Mouse (Mus musculus): ENCODE measurements around the gene Ctsw. TPM values are rescaled to one million over a fixed set of nuclear protein-coding genes. Genes with fewer than 3 reads are reported as not detected.

The Ctsw gene
- polyA plus RNA-seq (2014; fragmentation: Nextera tagmentation; extraction: Ambion mirVana): 4.3 and 4.9 TPM in 2 replicates

DNA sequence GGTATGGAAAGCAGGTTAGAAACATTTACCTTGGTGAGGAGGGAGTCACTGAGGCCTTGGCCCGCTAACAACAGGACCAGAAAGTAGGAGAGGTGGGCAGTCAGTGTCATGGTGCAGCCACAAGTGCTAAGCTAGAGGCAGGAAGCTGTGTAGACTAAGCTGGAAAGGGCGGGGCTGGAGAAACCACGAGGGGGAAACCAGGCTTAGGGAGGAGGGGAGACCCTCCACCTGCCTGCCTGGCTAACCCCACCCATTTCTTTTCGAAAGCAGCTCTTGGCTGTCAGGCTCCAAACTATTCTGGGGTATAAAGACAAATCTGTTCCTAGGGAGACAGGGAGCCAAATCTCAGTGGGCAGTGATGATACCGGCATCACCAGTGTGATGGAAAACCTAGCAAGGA is at the start of gene Ctsw:
Ctsw (minus strand) TSS at position 134 of the 400 bp plus-strand sequence.
- ATAC-seq (ENCODE audit: low FRiP score, low TSS enrichment) (no peak), DNase-seq (no peak)
- Histone ChIP-seq H3K4me1 (ENCODE audit: control insufficient read depth, insufficient read depth, low read length) (peaks cover 6% of the 10 kb centered on the region), H3K9ac (replicated peaks; ENCODE audit: low read length) (no peak within 1 kb of the TSS), H3K27ac (replicated peaks; ENCODE audit: low read depth, low read length) (no peak within 1 kb of the TSS), H3K27me3 (ENCODE audit: control insufficient read depth, insufficient read depth, low read length) (no peaks in the 10 kb centered on the region), H3K36me3 (ENCODE audit: control insufficient read depth, insufficient read depth, low read length) (peaks cover 39% of the 10 kb centered on the region), H3K4me3 (replicated peaks; ENCODE audit: low read depth, low read length) (no peak within 1 kb of the TSS), H3K4me2 (ENCODE audit: low read length) (no peak within 1 kb of the TSS), H3K9me3 (ENCODE audit: control insufficient read depth, low read length) (no peaks in the 10 kb centered on the region)
- WGBS: 64% methylated on average over 5 of the region's 5 CpGs

DNA sequence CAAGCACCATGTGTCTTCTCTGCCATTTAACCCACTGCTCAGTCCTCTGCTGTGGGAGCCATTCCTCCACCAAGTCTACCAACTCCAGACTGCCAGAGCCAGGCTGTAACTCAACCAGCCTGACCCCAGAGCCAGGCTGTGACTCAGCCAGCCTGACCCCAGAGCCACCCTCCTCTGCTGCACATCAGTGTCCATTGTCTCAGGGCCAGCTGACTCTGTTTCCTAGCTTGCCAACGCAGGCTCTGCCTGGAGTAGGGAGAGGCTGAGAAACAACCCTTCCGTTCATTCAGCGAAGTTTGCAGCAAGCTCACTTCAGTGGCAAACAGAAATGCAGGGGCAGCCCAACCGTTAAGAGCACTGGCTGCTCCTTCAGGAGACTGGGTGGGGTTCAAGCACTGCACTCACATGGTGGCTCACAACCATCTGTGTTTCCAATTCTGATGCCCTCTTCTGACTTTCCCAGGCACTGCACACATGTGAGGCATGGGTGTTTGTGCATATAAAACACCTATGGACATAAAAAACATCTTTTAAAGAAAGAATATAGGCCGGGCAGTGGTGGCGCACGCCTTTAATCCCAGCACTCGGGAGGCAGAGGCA is 48.7 kb upstream of the Ctsw start:
- no peaks in the 10 kb centered on the region for H3K36me3 ChIP-seq (ENCODE audit: control insufficient read depth, insufficient read depth, low read length)
- 80% methylated on average over 8 of the region's 8 CpGs for WGBS
- H3K9me3 ChIP-seq (ENCODE audit: control insufficient read depth, low read length): no peaks in the 10 kb centered on the region
- H3K27me3 ChIP-seq (ENCODE audit: control insufficient read depth, insufficient read depth, low read length): no peaks in the 10 kb centered on the region
- H3K4me1 ChIP-seq (ENCODE audit: control insufficient read depth, insufficient read depth, low read length): 0 out of 2 replicates have a peak, but pooled peaks cover 2% of the 10 kb centered on the region
- no peak overlapping the region for H3K4me3 ChIP-seq (replicated peaks; ENCODE audit: low read depth, low read length)
- H3K4me2 ChIP-seq (ENCODE audit: low read length): no peak overlapping the region
- no peak for ATAC-seq (ENCODE audit: low FRiP score, low TSS enrichment)
- H3K27ac ChIP-seq (replicated peaks; ENCODE audit: low read depth, low read length): no peak overlapping the region
- DNase-seq: no peak
- no peak overlapping the region for H3K9ac ChIP-seq (replicated peaks; ENCODE audit: low read length)

DNA sequence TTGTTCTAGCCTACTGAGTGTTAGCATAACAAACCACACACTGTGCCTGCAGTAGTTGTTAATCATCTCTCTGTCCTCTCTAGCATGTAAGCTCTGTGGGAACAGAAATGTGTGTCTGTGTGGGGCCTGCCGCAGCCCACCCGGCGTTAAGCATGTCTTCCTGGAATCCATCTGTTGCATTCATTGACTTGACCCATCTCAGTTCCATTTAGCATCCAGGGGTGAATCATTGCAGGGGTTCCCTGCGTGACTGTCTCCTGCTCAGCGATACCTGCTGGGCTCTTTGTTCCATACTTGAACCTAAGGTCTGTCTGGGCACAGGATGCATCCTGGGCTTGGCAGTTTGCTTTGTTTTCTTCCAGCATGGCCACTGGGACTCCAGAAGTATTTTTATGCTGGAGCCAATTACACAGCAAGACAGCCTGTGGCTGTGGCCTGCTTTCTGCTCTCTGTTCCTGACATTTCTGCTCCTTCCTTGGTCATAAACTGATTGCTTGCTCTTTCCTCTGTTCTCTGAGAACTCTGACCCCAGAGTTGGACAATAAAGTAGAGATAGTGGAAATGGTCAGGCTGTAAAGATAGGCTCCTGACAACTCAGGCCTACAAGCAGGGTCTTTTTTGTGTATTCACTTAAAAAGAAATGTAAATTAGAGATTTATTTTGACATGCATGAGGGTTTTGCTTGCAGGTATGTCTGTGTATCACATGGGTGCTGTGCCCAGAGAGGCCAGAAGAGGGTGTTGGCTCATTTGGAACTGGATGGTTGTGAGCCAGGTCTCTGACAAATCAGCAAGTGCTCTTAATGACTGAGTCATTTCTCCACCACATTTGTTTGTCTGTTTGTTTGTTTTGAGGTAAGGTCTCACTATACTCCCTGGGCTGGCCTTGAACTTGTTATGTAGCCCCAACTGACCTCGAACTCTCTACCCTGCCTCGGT is 47.8 kb upstream of the Ctsw start:
- Histone ChIP-seq H3K4me3 (replicated peaks; ENCODE audit: low read depth, low read length) (no peak overlapping the region), H3K27ac (replicated peaks; ENCODE audit: low read depth, low read length) (no peak overlapping the region), H3K27me3 (ENCODE audit: control insufficient read depth, insufficient read depth, low read length) (no peaks in the 10 kb centered on the region), H3K4me2 (ENCODE audit: low read length) (no peak overlapping the region), H3K9me3 (ENCODE audit: control insufficient read depth, low read length) (no peaks in the 10 kb centered on the region), H3K9ac (replicated peaks; ENCODE audit: low read length) (no peak overlapping the region), H3K4me1 (ENCODE audit: control insufficient read depth, insufficient read depth, low read length) (peaks cover 5% of the 10 kb centered on the region), H3K36me3 (ENCODE audit: control insufficient read depth, insufficient read depth, low read length) (no peaks in the 10 kb centered on the region)
- WGBS: 79% methylated on average over 7 of the region's 7 CpGs
- ATAC-seq (ENCODE audit: low FRiP score, low TSS enrichment) (no peak), DNase-seq (no peak)

DNA sequence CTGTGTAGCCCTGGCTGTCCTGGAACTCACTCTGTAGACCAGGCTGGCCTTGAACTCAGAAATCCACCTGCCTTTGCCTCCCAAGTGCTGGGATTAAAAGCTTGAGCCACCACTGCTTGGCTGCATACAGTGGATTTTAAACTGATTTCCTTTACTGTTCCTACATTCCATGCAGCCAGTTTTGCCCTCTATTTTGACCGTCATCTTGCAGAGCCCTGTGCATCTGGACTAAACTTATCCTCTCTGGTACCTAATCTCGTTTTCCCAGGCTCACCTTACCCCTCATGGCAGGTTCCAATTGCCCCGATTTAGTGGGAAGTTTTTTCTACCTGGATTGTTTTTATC is 44.7 kb upstream of the Ctsw start:
- DNase-seq (no peak), ATAC-seq (ENCODE audit: low FRiP score, low TSS enrichment) (no peak)
- no peak overlapping the region for H3K4me2 ChIP-seq (ENCODE audit: low read length)
- H3K27me3 ChIP-seq (ENCODE audit: control insufficient read depth, insufficient read depth, low read length): no peaks in the 10 kb centered on the region
- 91% methylated on average over 3 of the region's 3 CpGs for WGBS
- peaks cover 16% of the 10 kb centered on the region for H3K4me1 ChIP-seq (ENCODE audit: control insufficient read depth, insufficient read depth, low read length)
- H3K9me3 ChIP-seq (ENCODE audit: control insufficient read depth, low read length): no peaks in the 10 kb centered on the region
- H3K4me3 ChIP-seq (replicated peaks; ENCODE audit: low read depth, low read length): no peak overlapping the region
- no peaks in the 10 kb centered on the region for H3K36me3 ChIP-seq (ENCODE audit: control insufficient read depth, insufficient read depth, low read length)
- H3K27ac ChIP-seq (replicated peaks; ENCODE audit: low read depth, low read length): no peak overlapping the region
- H3K9ac ChIP-seq (replicated peaks; ENCODE audit: low read length): no peak overlapping the region

DNA sequence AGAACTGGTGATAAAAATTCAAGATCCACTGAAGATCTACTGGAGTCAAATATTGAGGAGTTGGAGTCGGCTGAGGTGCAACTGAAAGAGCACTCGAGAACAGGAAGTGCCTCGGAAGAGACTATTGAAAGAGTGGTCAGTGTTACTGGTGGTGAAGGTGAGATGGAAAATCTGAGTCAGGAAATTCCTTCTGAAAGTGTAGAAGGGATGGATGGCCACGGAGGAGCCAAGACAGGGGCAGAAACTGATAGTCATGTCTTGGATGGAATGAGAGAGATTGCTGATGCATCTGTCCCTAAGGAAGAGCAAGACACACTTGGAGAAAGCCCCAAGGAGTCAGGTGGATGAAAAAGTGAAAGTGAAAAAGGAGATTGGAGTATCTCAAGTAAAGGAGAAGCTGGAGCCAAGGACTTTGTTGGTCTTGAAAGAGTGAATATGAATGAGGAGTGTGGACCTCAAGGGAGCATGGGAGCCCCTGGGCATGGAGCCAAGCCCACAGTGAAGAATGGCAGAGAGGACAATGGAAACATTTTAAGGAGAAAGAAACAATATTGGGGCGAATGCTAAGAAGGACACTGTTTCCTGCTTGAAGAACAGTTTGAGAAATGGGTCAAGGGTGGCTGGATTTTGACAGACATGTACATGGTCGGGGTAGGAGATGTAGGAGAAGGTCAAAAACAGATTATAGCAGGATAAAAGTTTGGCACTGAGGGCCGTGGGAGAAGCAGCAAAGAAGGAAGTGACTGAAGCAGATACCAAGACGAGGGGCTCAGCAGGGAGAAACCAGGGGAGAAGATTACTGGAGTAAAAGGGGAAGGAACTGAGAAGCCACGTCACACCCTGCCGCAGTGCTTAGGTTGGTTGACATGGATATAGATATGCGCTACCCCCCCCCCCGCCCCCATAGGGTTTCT is 44.0 kb upstream of the Ctsw start:
- Histone ChIP-seq H3K9me3 (ENCODE audit: control insufficient read depth, low read length) (no peaks in the 10 kb centered on the region), H3K27me3 (ENCODE audit: control insufficient read depth, insufficient read depth, low read length) (no peaks in the 10 kb centered on the region), H3K9ac (replicated peaks; ENCODE audit: low read length) (no peak overlapping the region), H3K36me3 (ENCODE audit: control insufficient read depth, insufficient read depth, low read length) (no peaks in the 10 kb centered on the region), H3K4me1 (ENCODE audit: control insufficient read depth, insufficient read depth, low read length) (peaks cover 16% of the 10 kb centered on the region), H3K4me3 (replicated peaks; ENCODE audit: low read depth, low read length) (no peak overlapping the region), H3K4me2 (ENCODE audit: low read length) (no peak overlapping the region), H3K27ac (replicated peaks; ENCODE audit: low read depth, low read length) (no peak overlapping the region)
- WGBS: 85% methylated on average over 12 of the region's 12 CpGs
- DNase-seq: no peak
- ATAC-seq (ENCODE audit: low FRiP score, low TSS enrichment): no peak

DNA sequence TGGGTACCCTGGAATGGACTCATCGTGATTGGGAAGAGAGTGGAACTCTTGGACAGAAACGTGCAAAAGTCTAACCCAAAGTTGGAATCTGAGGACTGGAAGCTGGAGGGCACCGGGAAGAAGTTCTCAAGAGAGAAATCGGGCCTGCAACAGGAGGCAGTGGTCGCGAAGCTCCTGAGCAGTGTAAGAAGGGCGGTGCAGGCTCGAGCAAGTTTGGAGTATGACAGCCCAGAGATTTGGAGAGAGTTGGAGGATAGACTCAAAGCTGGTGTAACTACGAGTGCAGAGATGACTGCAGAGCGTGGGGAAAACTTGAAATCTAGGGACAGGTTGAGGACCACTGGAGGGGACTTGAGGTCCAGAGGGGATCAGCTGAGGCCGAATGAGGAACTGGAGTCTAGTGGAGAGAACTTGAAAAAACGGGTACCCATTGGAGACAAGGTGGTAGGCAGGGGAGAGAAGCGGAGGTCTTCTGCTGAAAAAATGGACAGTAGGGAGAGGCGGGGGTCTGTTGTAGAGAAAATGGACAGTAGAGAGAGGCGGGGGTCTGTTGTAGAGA is 42.8 kb upstream of the Ctsw start:
- ATAC-seq (ENCODE audit: low FRiP score, low TSS enrichment): no peak
- H3K27ac ChIP-seq (replicated peaks; ENCODE audit: low read depth, low read length): peak overlapping the region; percentile 80
- H3K36me3 ChIP-seq (ENCODE audit: control insufficient read depth, insufficient read depth, low read length): no peaks in the 10 kb centered on the region
- peak overlapping the region; percentile 56 for H3K4me3 ChIP-seq (replicated peaks; ENCODE audit: low read depth, low read length)
- no peaks in the 10 kb centered on the region for H3K27me3 ChIP-seq (ENCODE audit: control insufficient read depth, insufficient read depth, low read length)
- H3K9me3 ChIP-seq (ENCODE audit: control insufficient read depth, low read length): no peaks in the 10 kb centered on the region
- WGBS: 54% methylated on average over 15 of the region's 15 CpGs
- H3K4me2 ChIP-seq (ENCODE audit: low read length): peak overlapping the region; percentile 66
- peak overlapping the region; percentile 59 for H3K9ac ChIP-seq (replicated peaks; ENCODE audit: low read length)
- H3K4me1 ChIP-seq (ENCODE audit: control insufficient read depth, insufficient read depth, low read length): peaks cover 16% of the 10 kb centered on the region
- DNase-seq: no peak

DNA sequence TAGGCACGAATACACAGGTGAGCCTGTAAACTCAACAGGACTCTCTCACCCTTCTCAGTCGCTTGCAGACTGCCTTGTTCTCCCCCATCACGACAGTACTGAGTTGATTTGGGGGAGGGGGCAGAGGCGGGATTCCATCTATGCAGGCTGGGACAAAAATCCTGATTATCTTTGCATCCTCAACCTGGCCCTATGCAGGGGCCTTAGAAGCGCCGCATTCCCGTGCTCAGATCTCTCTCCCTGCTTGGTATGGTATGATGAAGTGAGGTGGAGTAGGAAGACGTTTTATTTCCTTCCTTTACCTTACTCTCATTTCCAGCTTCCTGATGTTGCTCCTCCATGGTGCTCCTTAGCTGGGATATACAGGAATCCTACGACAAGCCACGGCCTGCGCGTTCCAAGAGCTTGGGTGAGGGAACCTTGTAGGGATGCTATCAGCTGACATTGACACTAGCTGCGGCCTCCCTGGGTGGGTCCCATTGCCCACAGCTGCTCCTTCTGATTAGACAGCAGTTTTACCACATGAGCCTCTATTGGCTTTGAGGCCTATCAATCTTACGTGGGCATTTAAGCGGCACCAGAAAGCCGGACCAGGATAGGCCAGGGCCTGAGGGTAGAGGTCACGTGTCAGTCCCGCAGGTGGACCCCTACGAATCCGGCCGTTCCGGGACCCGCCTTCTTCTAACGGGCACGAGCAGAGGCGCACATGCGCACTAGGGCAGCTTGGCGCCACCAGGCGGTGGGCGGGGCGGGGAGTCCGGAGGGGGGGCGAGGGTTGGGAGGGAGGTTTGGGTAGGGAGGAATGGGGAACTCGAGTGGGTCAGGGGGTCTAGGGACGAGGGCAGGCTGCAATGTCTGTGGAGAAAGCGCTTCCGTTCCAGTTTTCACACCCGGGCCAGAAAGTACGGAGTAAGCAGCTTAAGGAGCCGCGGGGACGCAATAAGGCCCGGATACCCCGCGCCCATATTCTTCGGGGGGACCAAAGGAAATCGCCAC is 42.0 kb upstream of the Ctsw start, which contains the start of gene Snx32:
Snx32 (minus strand) TSS at position 508 of the 996 bp plus-strand sequence.
- H3K36me3 ChIP-seq (ENCODE audit: control insufficient read depth, insufficient read depth, low read length): no peaks in the 10 kb centered on the region
- peaks cover 16% of the 10 kb centered on the region for H3K4me1 ChIP-seq (ENCODE audit: control insufficient read depth, insufficient read depth, low read length)
- DNase-seq (peak; percentile 99), ATAC-seq (ENCODE audit: low FRiP score, low TSS enrichment) (peak; percentile 100)
- H3K4me2 ChIP-seq (ENCODE audit: low read length): peak within 1 kb of the TSS; percentile 66
- WGBS: 3% methylated on average over 47 of the region's 47 CpGs
- peak within 1 kb of the TSS; percentile 80 for H3K27ac ChIP-seq (replicated peaks; ENCODE audit: low read depth, low read length)
- no peaks in the 10 kb centered on the region for H3K27me3 ChIP-seq (ENCODE audit: control insufficient read depth, insufficient read depth, low read length)
- H3K9me3 ChIP-seq (ENCODE audit: control insufficient read depth, low read length): no peaks in the 10 kb centered on the region
- H3K9ac ChIP-seq (replicated peaks; ENCODE audit: low read length): peak within 1 kb of the TSS; percentile 70
- peak within 1 kb of the TSS; percentile 56 for H3K4me3 ChIP-seq (replicated peaks; ENCODE audit: low read depth, low read length)

All from midbrain, embryonic 14.5 days (tissue).